Mouse (Mus musculus): ENCODE data around the gene Apc2.

Gene Apc2

DNA sequence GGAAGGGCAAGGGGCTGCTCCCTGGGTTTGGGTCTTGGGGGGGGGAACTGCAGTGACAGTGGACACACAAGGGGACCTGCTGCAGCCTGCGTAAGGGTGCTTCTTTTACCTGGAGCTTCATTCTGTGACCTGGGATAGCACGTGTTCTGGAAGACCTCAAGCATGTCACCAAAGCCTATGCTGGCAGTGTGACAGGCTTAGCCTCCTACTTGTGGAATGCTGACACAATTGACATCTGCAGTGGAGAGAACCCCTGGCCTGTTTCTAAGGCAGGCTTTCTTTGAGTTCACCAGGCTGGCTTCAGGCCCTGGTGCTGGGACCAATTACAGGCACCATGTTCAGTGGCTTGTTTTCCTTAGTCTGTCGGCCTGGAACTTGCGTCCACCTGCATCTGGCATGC is 1.5 kb upstream of the Apc2 start:
- DNase-seq (ENCODE audit: low read depth, low spot score) = no peak

DNA sequence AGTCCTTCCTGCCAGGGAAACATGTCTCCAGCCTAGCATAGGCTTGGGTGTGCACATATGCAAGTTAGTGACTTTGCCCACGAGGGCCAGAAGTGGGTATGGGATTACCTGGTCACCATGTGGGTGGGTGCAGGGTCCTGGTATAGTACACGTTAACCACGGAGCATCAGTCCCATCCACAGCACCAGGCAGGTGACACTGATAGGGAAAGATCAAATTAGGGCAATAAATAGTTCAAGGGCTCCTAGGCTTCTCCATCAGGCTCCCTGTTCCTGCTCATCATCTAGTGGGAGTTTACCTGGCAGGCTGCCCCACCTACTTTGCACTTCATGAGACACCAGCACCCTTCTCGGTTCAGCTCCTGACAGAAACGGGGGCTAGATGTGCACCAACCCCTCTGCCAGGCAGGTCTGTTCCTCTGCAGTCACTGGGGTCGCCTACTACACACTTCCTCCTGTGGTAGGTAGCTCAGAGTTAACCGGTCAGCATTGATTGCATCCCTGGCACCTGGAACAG is 931 bp upstream of the Apc2 start:
- DNase-seq (ENCODE audit: low read depth, low spot score) = no peak

- DNase-seq (ENCODE audit: low read depth, low spot score) = no peak
These were observed 1.0 kb downstream of the Apc2 start for GRCm38 (mm10) chr10:80296824-80297223.

DNA sequence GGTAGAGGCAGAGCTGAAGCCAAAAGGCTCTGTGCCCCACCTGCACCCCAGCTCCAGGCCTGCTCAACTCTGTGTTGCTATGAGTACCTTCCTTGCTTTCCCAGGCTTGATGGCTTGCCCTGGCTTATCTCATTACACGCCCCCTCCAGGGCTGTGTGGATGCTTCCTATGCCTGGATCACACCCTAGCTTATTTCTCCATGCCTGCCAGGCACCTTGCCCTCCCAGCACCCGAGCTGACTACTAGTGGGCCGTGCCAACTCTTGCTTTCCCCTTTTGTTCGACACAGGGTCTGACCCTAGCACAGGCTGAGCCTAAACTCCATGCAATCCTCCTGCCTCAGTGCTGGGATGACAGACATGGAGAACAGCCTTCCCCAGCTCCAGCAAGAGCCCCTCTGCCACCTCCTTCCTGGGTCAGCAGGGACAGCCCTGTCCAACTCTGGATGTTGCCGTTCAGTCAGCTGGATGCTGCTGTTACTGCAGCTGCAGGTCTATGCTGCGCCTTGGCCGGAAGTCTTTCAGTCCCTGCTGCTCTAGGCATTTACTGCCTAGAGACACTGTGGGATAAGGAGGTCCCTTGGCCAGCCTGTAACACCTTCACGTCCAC is 1.9 kb downstream of the Apc2 start:
- no peak for DNase-seq (ENCODE audit: low read depth, low spot score)

DNA sequence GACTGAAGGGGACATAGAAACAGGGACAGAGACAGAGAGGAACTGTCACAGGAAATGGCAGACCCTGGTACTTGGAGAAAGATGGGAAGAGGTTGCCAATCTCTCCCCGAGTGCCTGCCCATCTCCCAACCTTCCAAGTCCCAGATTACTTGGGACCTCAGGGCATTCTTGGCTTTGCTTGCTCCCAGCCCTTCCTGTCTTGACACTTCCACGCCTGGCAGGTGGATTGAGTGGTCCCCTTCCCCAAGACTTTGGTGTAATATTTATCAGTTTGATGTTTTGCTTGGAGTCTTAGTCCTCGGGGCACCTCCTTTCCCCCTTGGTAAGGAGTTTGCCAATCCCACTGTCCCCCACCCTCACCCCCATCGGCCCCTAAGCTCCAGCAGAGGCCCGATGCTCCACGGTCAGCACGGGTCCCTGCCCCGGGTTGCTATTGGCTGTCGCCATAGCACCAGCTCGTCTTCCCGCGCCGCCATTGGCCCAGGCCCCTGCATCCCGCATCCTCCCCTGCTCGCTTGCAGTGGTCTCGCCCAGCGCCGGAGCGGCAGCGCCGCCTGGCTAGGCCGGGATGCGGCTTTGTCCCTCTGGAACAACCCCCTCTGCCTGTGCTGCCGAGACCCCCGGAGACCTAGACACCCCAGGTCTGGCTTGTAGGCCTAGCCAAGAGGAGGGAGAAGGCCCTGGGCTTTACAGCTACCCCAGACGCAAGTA is 2.9 kb downstream of the Apc2 start:
- DNase-seq (ENCODE audit: low read depth, low spot score) = peak; percentile 98

- DNase-seq (ENCODE audit: low read depth, low spot score) = peak; percentile 55
These were observed 3.5 kb downstream of the Apc2 start for GRCm38 (mm10) chr10:80299301-80299700.

- no peak for DNase-seq (ENCODE audit: low read depth, low spot score)
These were observed 4.0 kb downstream of the Apc2 start for GRCm38 (mm10) chr10:80299824-80300223.

GRCm38 (mm10) chr10:80300672-80301181 is 5.0 kb downstream of the Apc2 start:
- DNase-seq (ENCODE audit: low read depth, low spot score) = peak; percentile 79

DNA sequence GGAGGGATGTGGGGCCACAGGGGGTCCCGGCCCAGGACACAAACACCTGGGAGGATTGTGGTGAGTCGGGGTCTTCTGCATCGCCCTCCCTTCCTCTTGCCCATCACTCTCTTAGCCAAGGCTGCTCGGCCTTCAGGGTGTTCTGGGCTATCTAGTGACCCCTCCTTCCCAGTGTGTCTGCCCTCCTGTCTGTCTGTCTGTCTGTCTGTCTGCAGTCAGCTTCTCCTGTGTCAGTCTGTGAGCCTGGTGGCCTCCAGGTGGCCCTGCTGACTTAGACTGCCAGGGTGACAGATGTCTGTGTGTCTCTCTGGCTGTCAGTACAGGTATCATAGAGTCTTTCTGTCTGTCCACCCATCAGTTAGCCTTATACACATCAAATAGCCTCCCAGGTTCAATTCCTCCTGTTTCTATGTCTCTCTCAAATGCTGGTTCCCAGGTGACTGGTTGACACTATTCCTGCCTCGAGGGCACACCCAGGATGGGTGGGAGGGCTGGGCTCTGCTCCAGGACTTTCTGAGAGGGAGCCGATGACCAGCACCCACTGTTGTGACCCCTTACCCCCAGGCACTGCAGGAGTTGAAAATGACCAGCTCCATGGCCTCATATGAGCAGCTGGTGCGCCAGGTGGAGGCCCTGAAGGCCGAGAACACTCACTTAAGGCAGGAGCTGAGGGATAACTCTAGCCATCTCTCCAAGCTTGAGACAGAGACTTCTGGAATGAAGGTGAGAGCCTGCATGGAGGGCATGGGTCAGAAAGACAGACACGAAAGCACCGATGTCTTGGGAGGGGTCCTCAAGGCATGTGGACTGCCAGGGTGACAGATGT is 5.7 kb downstream of the Apc2 start:
- no peak for DNase-seq (ENCODE audit: low read depth, low spot score)

GRCm38 (mm10) chr10:80302082-80302355 is 6.2 kb downstream of the Apc2 start:
- no peak for DNase-seq (ENCODE audit: low read depth, low spot score)

- peak; percentile 78 for DNase-seq (ENCODE audit: low read depth, low spot score)
These were observed 6.7 kb downstream of the Apc2 start for GRCm38 (mm10) chr10:80302471-80302881.

DNA sequence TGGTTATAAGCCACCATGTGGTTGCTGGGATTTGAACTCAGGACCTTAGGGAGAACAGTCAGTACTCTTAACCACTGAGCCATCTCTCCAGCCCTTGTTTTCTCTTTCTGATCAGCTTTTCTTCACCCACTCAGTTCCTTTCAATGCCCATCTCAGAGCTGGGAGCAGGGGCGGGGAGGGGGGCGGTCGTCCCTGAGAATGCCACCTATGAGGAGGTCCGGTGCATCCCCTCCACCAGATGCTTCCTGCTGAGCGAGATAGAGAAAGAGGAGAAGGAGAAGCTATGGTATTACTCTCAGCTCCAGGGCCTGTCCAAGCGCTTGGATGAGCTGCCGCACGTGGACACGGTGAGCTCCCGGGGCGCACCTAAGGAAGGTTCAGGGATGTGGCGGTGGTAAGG is 8.7 kb downstream of the Apc2 start:
- no peak for DNase-seq (ENCODE audit: low read depth, low spot score)

GRCm38 (mm10) chr10:80304862-80305261 is 9.1 kb downstream of the Apc2 start:
- no peak for DNase-seq (ENCODE audit: low read depth, low spot score)

- no peak for DNase-seq (ENCODE audit: low read depth, low spot score)
These were observed 15.8 kb downstream of the Apc2 start for GRCm38 (mm10) chr10:80311560-80311959.

DNA sequence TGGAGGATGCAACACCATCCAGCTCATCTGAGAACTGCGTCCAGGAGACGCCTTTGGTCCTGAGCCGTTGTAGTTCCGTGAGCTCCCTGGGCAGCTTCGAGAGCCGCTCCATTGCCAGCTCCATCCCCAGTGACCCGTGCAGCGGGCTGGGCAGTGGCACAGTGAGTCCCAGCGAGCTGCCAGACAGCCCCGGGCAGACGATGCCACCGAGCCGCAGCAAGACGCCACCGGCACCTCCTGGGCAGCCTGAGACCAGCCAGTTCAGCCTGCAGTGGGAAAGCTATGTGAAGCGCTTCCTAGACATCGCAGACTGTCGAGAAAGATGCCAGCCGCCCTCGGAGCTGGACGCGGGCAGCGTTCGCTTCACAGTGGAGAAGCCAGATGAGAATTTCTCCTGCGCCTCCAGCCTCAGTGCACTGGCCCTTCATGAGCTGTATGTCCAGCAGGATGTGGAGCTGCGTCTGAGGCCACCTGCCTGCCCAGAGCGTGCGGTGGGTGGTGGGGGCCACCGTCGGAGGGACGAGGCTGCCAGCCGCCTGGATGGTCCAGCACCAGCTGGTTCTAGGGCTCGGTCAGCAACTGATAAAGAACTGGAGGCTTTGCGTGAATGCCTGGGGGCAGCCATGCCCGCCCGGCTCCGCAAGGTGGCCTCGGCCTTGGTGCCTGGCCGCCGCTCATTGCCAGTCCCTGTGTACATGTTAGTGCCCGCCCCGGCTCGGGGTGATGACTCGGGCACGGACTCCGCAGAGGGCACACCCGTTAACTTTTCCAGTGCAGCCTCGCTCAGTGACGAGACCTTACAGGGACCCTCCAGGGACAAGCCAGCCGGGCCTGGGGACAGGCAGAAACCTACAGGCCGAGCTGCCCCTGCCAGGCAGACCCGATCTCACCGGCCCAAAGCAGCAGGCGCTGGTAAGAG is 17.1 kb downstream of the Apc2 start:
- no peak for DNase-seq (ENCODE audit: low read depth, low spot score)

DNA sequence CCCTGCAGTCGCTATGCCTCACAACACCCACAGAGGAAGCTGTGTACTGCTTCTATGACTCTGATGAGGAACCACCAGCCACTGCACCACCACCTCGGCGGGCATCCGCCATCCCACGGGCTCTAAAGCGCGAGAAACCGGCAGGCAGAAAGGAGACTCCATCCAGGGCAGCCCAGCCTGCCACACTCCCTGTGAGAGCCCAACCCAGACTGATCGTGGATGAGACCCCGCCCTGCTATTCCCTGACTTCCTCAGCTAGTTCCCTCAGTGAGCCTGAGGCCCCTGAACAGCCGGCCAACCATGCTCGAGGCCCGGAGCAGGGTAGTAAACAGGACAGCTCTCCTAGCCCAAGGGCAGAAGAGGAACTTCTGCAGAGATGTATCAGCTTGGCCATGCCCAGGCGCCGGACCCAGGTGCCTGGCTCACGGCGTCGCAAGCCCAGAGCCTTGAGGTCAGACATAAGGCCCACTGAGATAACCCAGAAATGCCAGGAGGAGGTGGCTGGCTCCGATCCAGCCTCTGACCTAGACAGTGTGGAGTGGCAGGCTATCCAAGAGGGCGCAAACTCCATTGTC is 17.9 kb downstream of the Apc2 start:
- DNase-seq (ENCODE audit: low read depth, low spot score) = peak; percentile 78

- DNase-seq (ENCODE audit: low read depth, low spot score) = no peak
These were observed 18.8 kb downstream of the Apc2 start for GRCm38 (mm10) chr10:80314494-80315001.

DNA sequence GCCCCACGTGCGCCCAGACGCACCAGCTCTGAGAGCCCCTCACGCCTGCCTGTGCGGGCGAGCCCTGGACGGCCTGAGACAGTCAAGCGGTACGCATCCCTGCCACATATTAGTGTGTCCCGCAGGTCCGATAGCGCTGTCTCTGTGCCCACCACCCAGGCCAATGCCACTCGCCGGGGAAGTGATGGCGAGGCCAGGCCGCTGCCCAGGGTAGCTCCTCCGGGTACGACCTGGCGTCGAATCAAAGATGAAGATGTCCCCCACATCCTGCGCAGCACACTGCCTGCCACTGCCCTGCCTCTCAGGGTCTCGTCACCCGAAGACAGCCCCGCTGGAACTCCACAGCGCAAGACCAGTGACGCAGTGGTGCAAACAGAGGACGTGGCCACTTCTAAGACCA is 19.5 kb downstream of the Apc2 start:
- no peak for DNase-seq (ENCODE audit: low read depth, low spot score)

- peak; percentile 78 for DNase-seq (ENCODE audit: low read depth, low spot score)
These were observed 20.6 kb downstream of the Apc2 start for GRCm38 (mm10) chr10:80316359-80316781.

DNA sequence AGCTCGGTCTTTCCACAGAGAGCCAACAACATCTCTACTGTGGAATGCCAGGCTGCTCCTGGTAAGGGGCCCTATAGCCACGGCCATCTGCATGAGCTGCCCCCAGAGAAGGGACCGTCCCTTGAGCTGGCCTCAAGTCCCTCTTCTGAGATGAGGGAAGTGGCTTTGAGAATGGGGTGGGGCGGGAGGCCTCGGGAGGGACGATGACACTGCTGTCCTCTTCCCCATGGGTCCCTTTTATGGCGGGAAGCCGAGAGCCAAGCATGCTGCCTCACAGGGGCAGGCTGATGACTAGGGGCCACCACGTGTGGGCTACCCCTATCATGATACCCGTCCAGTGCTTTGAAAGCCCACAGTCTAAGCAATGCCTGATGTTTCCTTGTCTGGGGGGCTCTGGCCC is 21.2 kb downstream of the Apc2 start:
- DNase-seq (ENCODE audit: low read depth, low spot score) = no peak

DNA sequence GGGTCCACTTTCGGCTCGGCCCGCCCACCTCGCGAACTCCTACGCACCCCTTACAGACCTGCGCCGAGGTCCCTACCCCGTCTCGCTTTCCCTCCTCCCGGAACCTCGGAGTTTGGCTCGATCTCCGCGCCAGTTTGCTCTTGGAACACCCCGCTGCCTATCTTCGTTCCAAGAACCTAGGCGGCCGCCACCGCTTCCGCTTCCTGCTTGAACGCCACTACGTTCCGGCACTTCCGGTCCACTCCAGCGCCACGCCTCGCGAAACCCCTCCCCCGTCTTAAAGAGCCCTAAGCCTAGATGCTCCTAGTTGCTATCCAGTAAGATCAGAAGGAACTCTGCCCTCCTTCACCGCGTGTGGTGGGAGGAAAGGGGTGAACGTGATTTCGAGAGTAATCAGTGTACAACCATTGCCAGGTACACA is 24.6 kb downstream of the Apc2 start, which contains the start of gene 2310011J03Rik:
2310011J03Rik (minus strand) TSS at position 198 of the 421 bp plus-strand sequence.
- peak; percentile 97 for DNase-seq (ENCODE audit: low read depth, low spot score)
